Mouse (Mus musculus): ENCODE data around the gene Dcaf12. TPM values are rescaled to one million over a fixed set of nuclear protein-coding genes. Genes with fewer than 3 reads are reported as not detected.

Dcaf12 gene
- total and polyA plus RNA-seq, 3 experiments = 24.3 to 49.2 TPM; not detected in 1

- H3K4me1 ChIP-seq (ENCODE audit: control insufficient read depth in 1 of 2, insufficient read depth in 2 of 2, low read length in 2 of 2) = peaks cover 0 to 2% of the 10 kb centered on the region in 2 experiments; a peak in 3 of 4 replicates
- peak; percentile 54 for DNase-seq (ENCODE audit: low read depth, low spot score)
These were observed 38.1 kb upstream of the Dcaf12 start for GRCm38 (mm10) chr4:41352758-41353157.

GRCm38 (mm10) chr4:41349199-41349591 lies 34.5 kb upstream of the Dcaf12 start:
- H3K4me1 ChIP-seq (ENCODE audit: control insufficient read depth in 1 of 2, insufficient read depth in 2 of 2, low read length in 2 of 2) = peaks cover 6 to 11% of the 10 kb centered on the region in 2 experiments
- peak overlapping the region; percentile 36; the same call in 1 of the 2 replicates for H3K27ac ChIP-seq (ENCODE audit: control insufficient read depth, low read depth, low read length)
- no peaks in the 10 kb centered on the region for H3K9me3 ChIP-seq (replicated peaks; ENCODE audit: insufficient read depth, low read length)
- peaks cover 25% of the 10 kb centered on the region for H3K79me2 ChIP-seq (ENCODE audit: control insufficient read depth, insufficient read depth, low read length, poor library complexity)
- peak overlapping the region; percentile 76 to 97 for H3K4me3 ChIP-seq (ENCODE audit: control insufficient read depth in 1 of 2, insufficient read depth in 1 of 2, low read depth in 2 of 2, low read length in 2 of 2)
- H3K27me3 ChIP-seq (ENCODE audit: control insufficient read depth in 1 of 2, insufficient read depth in 2 of 2, low read length in 2 of 2) = no peaks in the 10 kb centered on the region
- H3K36me3 ChIP-seq (ENCODE audit: control insufficient read depth in 1 of 2, insufficient read depth in 2 of 2, low read length in 2 of 2) = peaks cover 0 to 23% of the 10 kb centered on the region in 2 experiments; a peak in 2 of 4 replicates
- peak; percentile 26; the same call in 1 of the 2 replicates for TF ChIP-seq MAZ (IDR thresholded peaks at IDR 0.05; ENCODE audit: low read depth, low read length)
- TF ChIP-seq JUND (IDR thresholded peaks at IDR 0.05; ENCODE audit: low read depth, low read length) = no peak
- DNase-seq (ENCODE audit: low read depth, low spot score) = peak; percentile 54
- peak overlapping the region; percentile 82 for H3K9ac ChIP-seq (ENCODE audit: control insufficient read depth, low read depth, low read length, poor library complexity, severe bottlenecking)

More at GRCm38 (mm10) chr4:41352758-41353157, 38.1 kb upstream of the Dcaf12 start:
- Histone ChIP-seq H3K9me3 (replicated peaks; ENCODE audit: insufficient read depth, low read length) (no peaks in the 10 kb centered on the region; the same call in 1 of the 2 replicates), H3K27me3 (ENCODE audit: control insufficient read depth in 1 of 2, insufficient read depth in 2 of 2, low read length in 2 of 2) (no peaks in the 10 kb centered on the region), H3K79me2 (ENCODE audit: control insufficient read depth, insufficient read depth, low read length, poor library complexity) (peaks cover 26% of the 10 kb centered on the region), H3K36me3 (ENCODE audit: control insufficient read depth in 1 of 2, insufficient read depth in 2 of 2, low read length in 2 of 2) (peaks cover 0 to 18% of the 10 kb centered on the region in 2 experiments; a peak in 3 of 4 replicates), H3K27ac (ENCODE audit: control insufficient read depth, low read depth, low read length) (no peak overlapping the region), H3K4me3 (ENCODE audit: control insufficient read depth in 1 of 2, insufficient read depth in 1 of 2, low read depth in 2 of 2, low read length in 2 of 2) (no peak overlapping the region), H3K9ac (ENCODE audit: control insufficient read depth, low read depth, low read length, poor library complexity, severe bottlenecking) (no peak overlapping the region)
- TF ChIP-seq ZMIZ1 (IDR thresholded peaks at IDR 0.05; ENCODE audit: low read depth, low read length) (no peak), HCFC1 (IDR thresholded peaks at IDR 0.05; ENCODE audit: low read depth, low read length) (no peak), POLR2AphosphoS2 (IDR thresholded peaks at IDR 0.05; ENCODE audit: low read length) (no peak), TAL1 (IDR thresholded peaks at IDR 0.05; ENCODE audit: low read length) (peak; percentile 16; the same call in 1 of the 2 replicates), RCOR1 (IDR thresholded peaks at IDR 0.05; ENCODE audit: low read depth, low read length) (peak; percentile 45; the same call in 1 of the 2 replicates), GATA1 (IDR thresholded peaks at IDR 0.05; ENCODE audit: low read depth, low read length) (no peak)

GRCm38 (mm10) chr4:41348584-41349198 lies 34.0 kb upstream of the Dcaf12 start, which contains the start of gene Ubap1:
Gene Ubap1, plus strand, starts transcription at chr4:41348996.
- peak; percentile 56; the same call in 1 of the 2 replicates for TF ChIP-seq RCOR1 (IDR thresholded peaks at IDR 0.05; ENCODE audit: low read depth, low read length)
- TF ChIP-seq HCFC1 (IDR thresholded peaks at IDR 0.05; ENCODE audit: low read depth, low read length) = peak; percentile 75
- peak; percentile 66; the same call in 1 of the 2 replicates for TF ChIP-seq POLR2AphosphoS2 (IDR thresholded peaks at IDR 0.05; ENCODE audit: low read length)
- TF ChIP-seq MAZ (IDR thresholded peaks at IDR 0.05; ENCODE audit: low read depth, low read length) = peak; percentile 75
- peak; percentile 52 for TF ChIP-seq MXI1 (IDR thresholded peaks at IDR 0.05; ENCODE audit: low read depth, low read length)
- peak; percentile 79 for TF ChIP-seq SIN3A (IDR thresholded peaks at IDR 0.05; ENCODE audit: low read length)
- no peak for TF ChIP-seq EP300 (IDR thresholded peaks at IDR 0.05; ENCODE audit: low read depth in 1 of 2, low read length in 2 of 2)
- TF ChIP-seq GATA1 (IDR thresholded peaks at IDR 0.05; ENCODE audit: low read depth, low read length) = no peak
- TF ChIP-seq TCF12 (IDR thresholded peaks at IDR 0.05; ENCODE audit: low read depth, low read length) = peak; percentile 29; the same call in 1 of the 2 replicates
- TF ChIP-seq E2F4 (IDR thresholded peaks at IDR 0.05; ENCODE audit: borderline replicate concordance, low read depth, low read length) = 0 out of 2 replicates have a peak, but pooled peaks have one; percentile 19
- no peak for TF ChIP-seq ZKSCAN1 (IDR thresholded peaks at IDR 0.05; ENCODE audit: low read depth, low read length)
- peak; percentile 34; the same call in 1 of the 2 replicates for TF ChIP-seq ZC3H11A (IDR thresholded peaks at IDR 0.05; ENCODE audit: low read depth, low read length)
- peak; percentile 38; the same call in 1 of the 2 replicates for TF ChIP-seq ELF1 (IDR thresholded peaks at IDR 0.05; ENCODE audit: low read depth, low read length)
- TF ChIP-seq POLR2AphosphoS5 (IDR thresholded peaks at IDR 0.05; ENCODE audit: borderline replicate concordance, low read depth, low read length) = no peak
- peak; percentile 64 for TF ChIP-seq ETS1 (IDR thresholded peaks at IDR 0.05; ENCODE audit: low read depth, low read length)
- TF ChIP-seq NELFE (IDR thresholded peaks at IDR 0.05; ENCODE audit: low read depth, low read length) = peak; percentile 77; the same call in 1 of the 2 replicates
- 0 out of 2 replicates have a peak, but pooled peaks have one; percentile 36 for TF ChIP-seq ZMIZ1 (IDR thresholded peaks at IDR 0.05; ENCODE audit: low read depth, low read length)
- peak; percentile 80 to 89 for TF ChIP-seq POLR2A (IDR thresholded peaks at IDR 0.05; ENCODE audit: control insufficient read depth in 1 of 2, insufficient read depth in 1 of 2, low read depth in 1 of 2, low read length in 2 of 2, poor library complexity in 1 of 2)
- DNase-seq (ENCODE audit: low read depth, low spot score) = peak; percentile 97
- H3K79me2 ChIP-seq (ENCODE audit: control insufficient read depth, insufficient read depth, low read length, poor library complexity) = peaks cover 23% of the 10 kb centered on the region
- no peaks in the 10 kb centered on the region for H3K9me3 ChIP-seq (replicated peaks; ENCODE audit: insufficient read depth, low read length)
- peak within 1 kb of the TSS; percentile 82 for H3K9ac ChIP-seq (ENCODE audit: control insufficient read depth, low read depth, low read length, poor library complexity, severe bottlenecking)
- H3K36me3 ChIP-seq (ENCODE audit: control insufficient read depth in 1 of 2, insufficient read depth in 2 of 2, low read length in 2 of 2) = peaks cover 0 to 23% of the 10 kb centered on the region in 2 experiments; a peak in 2 of 4 replicates
- H3K4me1 ChIP-seq (ENCODE audit: control insufficient read depth in 1 of 2, insufficient read depth in 2 of 2, low read length in 2 of 2) = peaks cover 6 to 11% of the 10 kb centered on the region in 2 experiments
- H3K27ac ChIP-seq (ENCODE audit: control insufficient read depth, low read depth, low read length) = peak within 1 kb of the TSS; percentile 38
- no peaks in the 10 kb centered on the region for H3K27me3 ChIP-seq (ENCODE audit: control insufficient read depth in 1 of 2, insufficient read depth in 2 of 2, low read length in 2 of 2)
- H3K4me3 ChIP-seq (ENCODE audit: control insufficient read depth in 1 of 2, insufficient read depth in 1 of 2, low read depth in 2 of 2, low read length in 2 of 2) = peak within 1 kb of the TSS; percentile 76 to 97
